Mouse (Mus musculus) G1E (cell line): ENCODE results near the gene Prelp. TPM values are rescaled to one million over a fixed set of nuclear protein-coding genes. Genes with fewer than 3 reads are reported as not detected.

Experiments
- ATAC-seq: 2 replicates; pipeline ENCODE4 v1.8.0; 2016; ENCODE audit warnings: mild to moderate bottlenecking; ENCODE audit not compliant: insufficient number of reproducible peaks, poor library complexity, low FRiP score, severe bottlenecking; ENCODE audit errors: extremely low read depth
- DNase-seq: peaks from one replicate; pipeline ENCODE4 v3.0.0; 2012; ENCODE audit warnings: low spot score
- H3K27me3 ChIP-seq: 2 replicates; pipeline ENCODE4 v1.6.1; 2012; ENCODE audit warnings: mild to moderate bottlenecking, low read length, inconsistent platforms; ENCODE audit not compliant: insufficient read depth
- H3K36me3 ChIP-seq: replicated peaks from 2 replicates; pipeline ENCODE3; 2012; ENCODE audit warnings: mild to moderate bottlenecking, inconsistent platforms
- H3K4me1 ChIP-seq: 2 replicates; pipeline ENCODE4 v1.6.1; 2012; ENCODE audit warnings: low read depth, low read length, inconsistent platforms, mixed read lengths; ENCODE audit not compliant: insufficient read depth
- H3K4me3 ChIP-seq: 2 replicates; pipeline ENCODE4 v1.5.1; 2012; ENCODE audit warnings: low read depth, mild to moderate bottlenecking, inconsistent platforms, low read length, moderate library complexity, mixed read lengths
- H3K9me3 ChIP-seq: replicated peaks from 2 replicates; pipeline ENCODE4 v1.6.1; 2012; ENCODE audit warnings: inconsistent platforms
- CTCF ChIP-seq: IDR thresholded peaks from 2 replicates; pipeline ENCODE4 v1.5.1; 2012; ENCODE audit warnings: low read depth, low read length, inconsistent platforms, mixed read lengths
- GATA1 ChIP-seq: IDR thresholded peaks from 2 replicates; pipeline ENCODE4 v1.6.1; 2012; ENCODE audit warnings: borderline replicate concordance, low read length, inconsistent platforms, mixed read lengths
- GATA2 ChIP-seq: IDR thresholded peaks from 2 replicates; pipeline ENCODE4 v1.6.1; 2012; ENCODE audit warnings: low read depth, low read length, inconsistent platforms, borderline replicate concordance
- POLR2AphosphoS5 ChIP-seq: IDR thresholded peaks from 2 replicates; pipeline ENCODE4 v1.6.1; 2012; ENCODE audit warnings: low read depth, low read length, inconsistent platforms; ENCODE audit not compliant: insufficient replicate concordance
- TAL1 ChIP-seq: conservative IDR thresholded peaks from 2 replicates; pipeline ENCODE4 v1.6.1; 2012; ENCODE audit warnings: low read depth, low read length, inconsistent platforms, mixed read lengths
- polyA plus RNA-seq: library from polyadenylated mRNA; stranded (reverse); fragments of >175 nt; gene quantifications from 2 replicates; pipeline ENCODE4 v1.2.3, GENCODE M21; 2012
- total RNA-seq, 2 experiments: library from RNA; stranded (forward) in 1 of 2; stranded (reverse) in 1 of 2; fragments of 200-1000 nt in 1 of 2; fragments of >200 nt in 1 of 2; fragmentation: Nextera tagmentation in 1 of 2; gene quantifications; 2 replicates each; pipeline ENCODE4 v1.2.3; 2014 to 2017

Gene Prelp
- total and polyA plus RNA-seq, 3 experiments, result 0.10 to 0.11 TPM; not detected in 1

DNA sequence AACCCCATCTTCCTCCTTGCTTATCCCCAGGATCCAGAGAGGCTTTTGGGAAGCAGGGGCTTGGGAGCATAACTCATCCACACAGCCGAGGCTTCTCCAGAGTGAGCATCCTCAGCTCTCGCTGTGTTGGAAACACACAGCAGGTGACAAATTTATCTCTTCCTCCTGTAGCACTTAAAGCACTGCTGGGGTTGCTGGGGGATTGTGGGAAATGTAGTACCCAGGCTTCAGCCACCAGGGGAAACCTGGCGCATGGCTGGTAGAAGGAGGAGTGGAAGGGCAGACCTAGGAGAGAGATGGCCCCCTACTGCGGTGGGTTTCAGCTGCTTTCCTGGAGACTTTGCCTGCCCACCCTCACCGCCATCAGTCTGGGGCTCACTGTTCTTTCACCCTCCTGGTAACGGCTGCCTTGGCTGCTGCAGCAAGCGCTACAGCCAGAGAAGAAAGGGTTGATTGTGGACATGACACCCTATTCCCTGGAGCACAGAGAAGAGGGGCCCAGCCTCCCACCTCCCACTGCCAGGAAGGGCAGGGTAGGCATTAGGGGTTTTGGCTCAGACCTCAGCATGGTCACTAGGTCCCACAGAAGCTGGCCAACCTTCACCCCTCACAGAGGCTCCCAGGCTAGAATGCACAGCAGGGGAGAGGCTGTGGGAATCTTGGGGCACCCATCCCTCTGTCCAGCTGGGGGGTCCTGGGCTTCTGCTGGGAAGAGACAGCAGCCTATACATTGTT lies 3.1 kb upstream of the Prelp start:
- Histone ChIP-seq H3K4me3 (no peak overlapping the region), H3K27me3 (peaks cover 38% of the 10 kb centered on the region), H3K4me1 (peaks cover 32% of the 10 kb centered on the region), H3K36me3 (no peaks in the 10 kb centered on the region), H3K9me3 (peaks cover 9% of the 10 kb centered on the region)
- TF ChIP-seq POLR2AphosphoS5 (no peak), TAL1 (no peak), GATA2 (no peak)
- ATAC-seq, result no peak
- DNase-seq, result no peak

DNA sequence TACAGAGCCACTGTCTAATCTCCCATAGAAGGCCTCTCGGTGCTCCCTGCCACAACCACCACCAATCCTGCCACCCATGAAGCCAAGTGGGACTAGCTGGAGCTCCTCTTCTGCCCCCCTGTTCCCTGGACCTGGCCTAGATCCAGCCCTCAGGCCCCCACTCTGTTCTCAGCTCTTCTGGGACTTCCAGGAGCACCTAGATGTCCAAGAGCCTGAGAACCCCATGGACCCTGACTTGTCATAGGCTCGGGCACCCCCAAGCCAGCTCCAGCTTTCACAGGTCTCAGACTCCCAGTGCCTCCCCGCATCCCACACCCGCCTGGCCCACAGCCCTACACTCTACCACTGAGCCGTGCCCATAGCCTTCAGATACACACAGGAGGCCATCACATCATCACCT lies 1.9 kb upstream of the Prelp start:
- peaks cover 32% of the 10 kb centered on the region for H3K4me1 ChIP-seq
- peaks cover 9% of the 10 kb centered on the region for H3K9me3 ChIP-seq
- peaks cover 45% of the 10 kb centered on the region for H3K27me3 ChIP-seq
- no peak for ATAC-seq
- no peaks in the 10 kb centered on the region for H3K36me3 ChIP-seq
- TF ChIP-seq GATA1 (no peak), CTCF (no peak), POLR2AphosphoS5 (no peak), GATA2 (no peak), TAL1 (no peak)
- no peak for DNase-seq
- H3K4me3 ChIP-seq, result no peak overlapping the region

DNA sequence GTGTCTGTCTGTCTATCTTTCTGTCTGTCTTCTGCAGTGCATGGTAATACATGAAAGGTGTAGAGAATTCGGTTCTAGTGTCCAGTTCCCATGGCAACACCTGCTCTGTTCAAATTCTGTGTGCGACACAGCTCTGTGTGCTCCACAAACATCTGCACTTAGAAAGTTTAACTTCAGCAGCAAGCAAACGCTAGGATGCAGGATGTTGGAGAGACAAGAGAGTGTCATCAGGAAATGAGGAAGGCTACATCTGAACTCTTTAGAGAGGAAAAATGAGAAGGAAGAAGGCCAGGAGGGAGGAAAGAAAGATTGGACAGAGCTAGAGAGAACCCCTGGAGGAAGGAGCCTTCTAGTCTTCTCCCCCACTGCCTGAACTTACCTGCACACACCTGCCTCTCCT lies 338 bp downstream of the Prelp start:
- peaks cover 47% of the 10 kb centered on the region for H3K4me1 ChIP-seq
- no peaks in the 10 kb centered on the region for H3K36me3 ChIP-seq
- peaks cover 58% of the 10 kb centered on the region for H3K27me3 ChIP-seq
- H3K9me3 ChIP-seq, result peaks cover 7% of the 10 kb centered on the region
- TF ChIP-seq CTCF (no peak), POLR2AphosphoS5 (no peak), GATA2 (no peak), TAL1 (no peak), GATA1 (no peak)
- H3K4me3 ChIP-seq, result no peak overlapping the region
- DNase-seq (no peak), ATAC-seq (no peak)

DNA sequence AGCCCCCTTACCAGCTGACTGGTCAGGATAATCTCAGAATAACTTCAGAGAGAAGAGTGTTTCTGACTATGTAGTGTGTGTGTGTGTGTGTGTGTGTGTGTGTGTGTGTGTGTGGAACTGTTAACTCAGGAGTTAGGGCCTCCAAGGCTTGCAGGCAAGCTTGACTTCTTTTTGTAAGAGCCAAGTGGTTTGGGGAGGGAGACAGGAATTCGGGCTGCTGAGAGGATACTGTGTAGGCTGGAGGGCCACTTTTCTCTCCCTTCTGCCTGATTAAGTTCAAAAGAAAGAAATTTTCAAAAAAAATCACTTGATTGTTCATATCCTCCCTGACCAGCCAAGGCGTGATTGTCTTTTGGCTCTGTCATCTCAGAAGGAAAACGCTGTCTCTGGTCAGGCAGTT lies 813 bp downstream of the Prelp start:
- no peak overlapping the region for H3K4me3 ChIP-seq
- ATAC-seq, result no peak
- peaks cover 59% of the 10 kb centered on the region for H3K27me3 ChIP-seq
- H3K4me1 ChIP-seq, result peaks cover 51% of the 10 kb centered on the region
- TF ChIP-seq CTCF (no peak), POLR2AphosphoS5 (no peak), TAL1 (no peak), GATA2 (no peak)
- no peak for DNase-seq
- peaks cover 2% of the 10 kb centered on the region; the same call in 1 of the 2 replicates for H3K9me3 ChIP-seq
- no peaks in the 10 kb centered on the region for H3K36me3 ChIP-seq

DNA sequence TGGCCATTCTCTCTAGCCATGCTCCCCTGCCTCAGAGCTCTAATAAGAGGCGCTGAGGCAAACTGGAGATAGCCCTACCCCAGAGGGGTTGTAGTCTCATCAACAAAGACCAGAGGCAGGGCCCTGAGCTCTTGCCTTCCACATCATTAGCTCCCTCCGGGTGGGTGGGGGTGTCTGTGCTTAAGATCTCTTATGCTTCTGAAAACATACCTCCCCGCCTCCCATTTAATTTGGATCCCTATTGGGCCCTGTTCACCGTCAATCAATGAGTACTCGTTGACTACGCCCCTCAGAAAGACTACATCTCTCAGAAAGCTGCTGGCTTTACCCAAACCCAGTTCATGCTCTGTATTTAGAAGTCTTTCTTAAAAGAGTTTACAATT lies 3.1 kb downstream of the Prelp start:
- H3K9me3 ChIP-seq, result no peaks in the 10 kb centered on the region
- peaks cover 66% of the 10 kb centered on the region for H3K27me3 ChIP-seq
- H3K4me3 ChIP-seq, result no peak overlapping the region
- DNase-seq (no peak), ATAC-seq (no peak)
- H3K36me3 ChIP-seq, result no peaks in the 10 kb centered on the region
- peaks cover 48% of the 10 kb centered on the region for H3K4me1 ChIP-seq
- TF ChIP-seq GATA2 (no peak), CTCF (no peak), GATA1 (no peak), POLR2AphosphoS5 (no peak), TAL1 (no peak)

DNA sequence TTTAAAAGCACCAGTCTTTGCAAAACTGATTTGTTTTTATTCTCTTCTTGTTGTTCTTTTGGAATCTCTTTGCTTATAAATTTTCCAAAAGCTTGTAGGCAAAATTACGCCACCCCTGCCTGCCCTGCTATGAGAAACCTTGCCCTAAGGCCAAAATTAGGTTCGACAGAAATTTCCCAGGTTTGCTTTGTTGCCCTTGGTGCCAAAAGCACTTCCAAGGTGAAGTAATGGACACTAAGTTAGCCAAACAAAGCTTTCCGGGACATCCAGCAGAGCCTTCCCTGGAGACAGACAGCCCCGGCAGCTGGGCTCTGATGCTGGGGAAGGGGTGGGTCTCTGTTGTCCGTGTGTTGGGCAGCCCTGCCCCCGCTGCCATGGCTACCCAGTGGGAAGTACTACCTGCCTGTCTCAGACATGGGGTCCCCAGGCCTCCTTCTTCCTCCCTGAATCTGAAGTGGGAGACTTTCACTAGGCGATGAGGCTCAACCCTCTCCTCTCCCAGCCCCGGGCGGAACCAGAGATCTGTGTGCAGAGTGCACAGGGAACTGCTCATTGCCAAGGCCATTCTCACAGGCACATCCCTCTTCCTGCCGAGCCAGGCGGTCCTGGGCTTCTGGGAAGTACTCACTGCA lies 3.6 kb downstream of the Prelp start:
- Histone ChIP-seq H3K4me1 (peaks cover 48% of the 10 kb centered on the region), H3K36me3 (no peaks in the 10 kb centered on the region), H3K4me3 (no peak overlapping the region), H3K9me3 (no peaks in the 10 kb centered on the region), H3K27me3 (peaks cover 64% of the 10 kb centered on the region)
- DNase-seq (no peak), ATAC-seq (no peak)
- TF ChIP-seq POLR2AphosphoS5 (no peak), GATA2 (no peak), CTCF (no peak), GATA1 (no peak), TAL1 (no peak)
